Mouse (Mus musculus): Measurements from ENCODE around the gene Gm21411. TPM values are rescaled to one million over a fixed set of nuclear protein-coding genes. Genes with fewer than 3 reads are reported as not detected.

Gm21411 gene
- polyA plus RNA-seq, 1 experiment from 2014 or later = not detected

Other genes with a start within 250 kb of the Gm21411 start
- gene Zfp989, start 62.4 kb upstream of the Gm21411 start, polyA plus RNA-seq (2014; fragmentation: Nextera tagmentation; extraction: Ambion mirVana) = 0.10 TPM in 1 of 2 replicates, not detected in the other
- gene Rex2, start 112.3 kb upstream of the Gm21411 start, polyA plus RNA-seq (2014; fragmentation: Nextera tagmentation; extraction: Ambion mirVana) = not detected in 2 replicates
- 6.8 and 8.2 TPM in 2 replicates for gene Zfp991, start 222.4 kb upstream of the Gm21411 start, polyA plus RNA-seq (2014; fragmentation: Nextera tagmentation; extraction: Ambion mirVana)